In the genomic region with DNA sequence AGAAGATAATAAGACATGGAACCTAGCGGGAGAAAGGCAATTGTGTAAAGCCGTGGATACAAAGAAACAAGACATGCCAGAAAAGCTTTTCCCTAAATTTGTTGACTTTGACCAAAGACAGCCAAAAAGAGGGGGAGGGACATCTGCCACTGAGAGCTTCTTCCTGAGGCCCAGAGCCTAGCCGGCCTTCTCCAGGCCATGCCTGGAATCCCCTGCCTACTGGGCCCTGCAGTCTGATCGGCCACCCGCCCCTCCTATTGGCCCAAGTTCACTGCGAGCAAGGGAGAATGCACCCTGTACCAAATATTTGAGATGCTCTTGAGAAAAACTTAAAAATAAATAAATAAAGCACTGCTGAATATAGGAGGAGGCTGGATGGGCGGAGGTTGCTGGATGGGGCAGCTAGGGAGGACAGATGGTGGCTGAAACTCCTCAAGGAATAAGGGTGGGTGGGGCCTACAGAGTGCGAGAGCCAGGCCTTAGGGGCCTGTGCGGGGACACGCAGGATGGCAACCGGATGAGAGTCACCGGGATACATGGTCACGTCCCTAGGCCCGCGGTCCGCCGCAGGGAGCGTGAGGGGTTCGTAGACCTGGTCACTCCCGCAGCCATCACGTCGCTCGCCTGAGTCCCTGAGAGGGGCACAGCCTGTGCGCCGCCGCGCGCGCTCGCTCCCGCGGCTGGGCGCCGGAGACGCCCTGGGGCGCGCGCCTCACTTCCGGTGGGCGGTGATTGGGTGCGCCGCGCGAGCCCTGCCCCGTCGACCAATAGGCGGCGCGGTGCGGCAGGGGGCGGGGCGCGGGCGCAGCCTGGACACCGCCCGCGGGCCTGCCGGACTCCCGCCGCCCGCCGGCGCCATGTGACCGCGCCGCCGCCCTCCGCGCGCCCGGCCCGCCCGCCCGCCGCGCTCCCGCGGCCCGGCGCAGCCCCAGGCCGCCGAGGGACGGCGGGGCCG, we compare ENCODE assay signal across 7 mouse cellular contexts. TPM values are rescaled to one million over a fixed set of nuclear protein-coding genes. Genes with fewer than 3 reads are reported as not detected.
DNase-seq lines count a peak whose midpoint lies in the region; ATAC-seq and TF ChIP-seq lines count a peak whose summit lies in the region.

A gene (plus strand): TSS at position 905 of the 955 bp plus-strand sequence.

- peak within 1 kb of the TSS; percentile 94 for H3K4me3 ChIP-seq in intestine, postnatal 0 days (ENCODE audit: low read depth, low read length)
- H3K4me3 ChIP-seq in limb, embryonic 11.5 days (ENCODE audit: low read depth, low read length): peak within 1 kb of the TSS; percentile 80
- H3K4me3 ChIP-seq in midbrain, embryonic 14.5 days (replicated peaks; ENCODE audit: low read depth, low read length): peak within 1 kb of the TSS; percentile 96

- peak within 1 kb of the TSS; percentile 96 for H3K4me2 ChIP-seq in intestine, postnatal 0 days (replicated peaks; ENCODE audit: low read depth)
- H3K4me2 ChIP-seq in limb, embryonic 11.5 days (ENCODE audit: low read depth, severe bottlenecking): peak within 1 kb of the TSS; percentile 79
- H3K4me2 ChIP-seq in midbrain, embryonic 14.5 days (ENCODE audit: low read length): peak within 1 kb of the TSS; percentile 52

- 0 out of 2 replicates have a peak, but pooled peaks cover 9% of the 10 kb centered on the region for H3K4me1 ChIP-seq in intestine, postnatal 0 days (replicated peaks; ENCODE audit: control insufficient read depth, insufficient read depth, low read length)
- peaks cover 22% of the 10 kb centered on the region for H3K4me1 ChIP-seq in limb, embryonic 11.5 days (ENCODE audit: control insufficient read depth, insufficient read depth, low read length)
- H3K4me1 ChIP-seq in midbrain, embryonic 14.5 days (ENCODE audit: control insufficient read depth, insufficient read depth, low read length): peaks cover 31% of the 10 kb centered on the region

- peak; percentile 97 for DNase-seq in adrenal gland, postnatal 10 days
- DNase-seq in embryo, embryonic 9.5 days (ENCODE audit: extremely low spot score): peak; percentile 90
- DNase-seq in gonadal fat pad, adult 2 months (ENCODE audit: low read depth): no peak
- DNase-seq in limb, embryonic 11.5 days (ENCODE audit: low spot score): peak; percentile 93
- peak; percentile 98 for DNase-seq in midbrain, embryonic 14.5 days
- peak; percentile 86 to 96 for DNase-seq in spleen, adult 18-20 months

- TF ChIP-seq CTCF in intestine, postnatal 0 days (IDR thresholded peaks at IDR 0.05; ENCODE audit: low read depth): no peak

- no peaks in the 10 kb centered on the region for H3K9me3 ChIP-seq in intestine, postnatal 0 days (ENCODE audit: control insufficient read depth)
- H3K9me3 ChIP-seq in limb, embryonic 11.5 days (ENCODE audit: control insufficient read depth, low read length): no peaks in the 10 kb centered on the region
- H3K9me3 ChIP-seq in midbrain, embryonic 14.5 days (ENCODE audit: control insufficient read depth, low read length): no peaks in the 10 kb centered on the region

- H3K27me3 ChIP-seq in intestine, postnatal 0 days (replicated peaks; ENCODE audit: control insufficient read depth, insufficient read depth, low read length): no peaks in the 10 kb centered on the region
- no peaks in the 10 kb centered on the region for H3K27me3 ChIP-seq in limb, embryonic 11.5 days (ENCODE audit: control insufficient read depth, insufficient read depth, low read length)
- no peaks in the 10 kb centered on the region for H3K27me3 ChIP-seq in midbrain, embryonic 14.5 days (ENCODE audit: control insufficient read depth, insufficient read depth, low read length)

- peak within 1 kb of the TSS; percentile 80 for H3K9ac ChIP-seq in intestine, postnatal 0 days (ENCODE audit: low read depth, low read length)
- peak within 1 kb of the TSS; percentile 85 for H3K9ac ChIP-seq in limb, embryonic 11.5 days (ENCODE audit: low read length)
- peak within 1 kb of the TSS; percentile 92 for H3K9ac ChIP-seq in midbrain, embryonic 14.5 days (replicated peaks; ENCODE audit: low read length)

- H3K36me3 ChIP-seq in intestine, postnatal 0 days (ENCODE audit: control insufficient read depth, insufficient read depth): no peaks in the 10 kb centered on the region
- no peaks in the 10 kb centered on the region for H3K36me3 ChIP-seq in limb, embryonic 11.5 days (ENCODE audit: control insufficient read depth, insufficient read depth, low read length)
- H3K36me3 ChIP-seq in midbrain, embryonic 14.5 days (ENCODE audit: control insufficient read depth, insufficient read depth, low read length): 0 out of 2 replicates have a peak, but pooled peaks cover 2% of the 10 kb centered on the region

- H3K27ac ChIP-seq in intestine, postnatal 0 days (ENCODE audit: low read depth, low read length): peak within 1 kb of the TSS; percentile 86
- H3K27ac ChIP-seq in limb, embryonic 11.5 days (replicated peaks; ENCODE audit: low read depth, low read length): peak within 1 kb of the TSS; percentile 75
- H3K27ac ChIP-seq in midbrain, embryonic 14.5 days (replicated peaks; ENCODE audit: low read depth, low read length): peak within 1 kb of the TSS; percentile 95

- peak; percentile 98 for ATAC-seq in intestine, postnatal 0 days
- ATAC-seq in limb, embryonic 11.5 days (ENCODE audit: insufficient number of reproducible peaks, low FRiP score, low TSS enrichment, low read depth): peak; percentile 85
- ATAC-seq in midbrain, embryonic 14.5 days (ENCODE audit: low FRiP score, low TSS enrichment): peak; percentile 92

- 3% methylated on average over 49 of the region's 85 CpGs for WGBS in intestine, postnatal 0 days
- 5% methylated on average over 51 of the region's 85 CpGs for WGBS in limb, embryonic 11.5 days
- WGBS in midbrain, embryonic 14.5 days: 3% methylated on average over 58 of the region's 85 CpGs

RNA-seq across cellular contexts. Expression of the gene that starts here (rescaled TPM):
- 10 to 100 TPM; 30.3 to 37.1 TPM for total RNA-seq in adrenal gland, postnatal 10 days (2021)
- 39.0 and 39.1 TPM in 2 replicates for polyA plus RNA-seq in gonadal fat pad, adult 2 months (2012; rRNA removed)
- 5.1 and 5.2 TPM in 2 replicates for polyA plus RNA-seq in intestine, postnatal 0 days (2015; fragmentation: Nextera tagmentation; extraction: Ambion mirVana)
- polyA plus RNA-seq in limb, embryonic 11.5 days (2014; fragmentation: Nextera tagmentation; extraction: Ambion mirVana): 11.7 and 13.5 TPM in 2 replicates
- 28.7 and 32.5 TPM in 2 replicates for polyA plus RNA-seq in midbrain, embryonic 14.5 days (2014; fragmentation: Nextera tagmentation; extraction: Ambion mirVana)
